Mouse (Mus musculus): ENCODE results near the gene Lcn5.

- no peak for TF ChIP-seq CTCF (IDR thresholded peaks at IDR 0.05 in 2 of 3, conservative IDR thresholded peaks at IDR 0.05 in 1 of 3; ENCODE audit: control insufficient read depth in 1 of 3, insufficient read depth in 1 of 3, low read depth in 2 of 3, low read length in 3 of 3, poor library complexity in 1 of 3, severe bottlenecking in 1 of 3)
- TF ChIP-seq JUND (IDR thresholded peaks at IDR 0.05; ENCODE audit: low read depth, low read length) = no peak
- TF ChIP-seq RCOR1 (IDR thresholded peaks at IDR 0.05; ENCODE audit: low read depth, low read length) = no peak
- TF ChIP-seq ZC3H11A (IDR thresholded peaks at IDR 0.05; ENCODE audit: low read depth, low read length) = no peak
- no peak for TF ChIP-seq POLR2A (IDR thresholded peaks at IDR 0.05; ENCODE audit: control insufficient read depth in 1 of 2, insufficient read depth in 1 of 2, low read depth in 1 of 2, low read length in 2 of 2, poor library complexity in 1 of 2)
- TF ChIP-seq ZKSCAN1 (IDR thresholded peaks at IDR 0.05; ENCODE audit: low read depth, low read length) = no peak
- no peak for TF ChIP-seq EP300 (IDR thresholded peaks at IDR 0.05; ENCODE audit: low read depth in 1 of 2, low read length in 2 of 2)
- TF ChIP-seq NELFE (IDR thresholded peaks at IDR 0.05; ENCODE audit: low read depth, low read length) = no peak
- TF ChIP-seq MXI1 (IDR thresholded peaks at IDR 0.05; ENCODE audit: low read depth, low read length) = no peak
- TF ChIP-seq ELF1 (IDR thresholded peaks at IDR 0.05; ENCODE audit: low read depth, low read length) = no peak
These were observed 37.4 kb upstream of the Lcn5 start for GRCm38 (mm10) chr2:25620386-25620785.

Data from MEL (cell line).